Mouse (Mus musculus) small intestine, adult 2 months (tissue): Measurements from ENCODE around the gene Sdhaf1.

ENCODE experiments used
- CTCF ChIP-seq: fragments of 200-500 bp; IDR thresholded peaks from 2 replicates; pipeline ENCODE4 v1.5.1; 2012; ENCODE audit warnings: low read depth, mild to moderate bottlenecking, control low read depth, inconsistent platforms, low read length, moderate library complexity, mixed read lengths; ENCODE audit not compliant: insufficient replicate concordance, insufficient read length; ENCODE audit errors: extremely low read depth
- POLR2A ChIP-seq: fragments of 200-500 bp; IDR thresholded peaks from 2 replicates; pipeline ENCODE4 v1.6.1; 2012; ENCODE audit warnings: low read depth, mild to moderate bottlenecking, control low read depth, inconsistent platforms, low read length, moderate library complexity

DNA sequence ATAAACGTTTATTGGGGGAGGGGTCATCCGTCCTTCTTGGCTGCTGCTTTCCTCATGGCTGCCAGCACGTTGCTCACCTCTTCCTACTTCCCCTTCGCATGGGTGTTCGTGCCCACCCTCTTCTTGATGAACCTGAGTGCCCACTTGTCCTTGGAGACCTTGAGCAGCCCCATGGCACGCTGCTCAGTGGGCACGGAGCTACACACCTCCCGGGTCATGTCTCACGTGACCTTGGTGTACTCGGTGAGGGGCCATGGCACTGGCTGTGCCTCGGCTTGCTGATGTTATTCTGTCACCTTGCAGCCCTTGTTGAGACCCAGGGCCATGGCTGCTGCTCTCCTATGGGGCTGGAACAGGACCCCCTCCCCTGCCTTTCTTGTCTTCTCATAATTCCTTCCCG is 13.6 kb downstream of the Sdhaf1 start:
- TF ChIP-seq POLR2A (no peak), CTCF (no peak)
